Mouse (Mus musculus) neural tube, embryonic 12.5 days (tissue): ENCODE data around the gene Hspd1. TPM values are rescaled to one million over a fixed set of nuclear protein-coding genes. Genes with fewer than 3 reads are reported as not detected.

Experiments used
- ATAC-seq: fragments of 200-750 bp; cut with Nextera tagmentation; 2 replicates; pipeline ENCODE4 v1.8.0; 2017; ENCODE audit warnings: low read depth, mild to moderate bottlenecking, moderate TSS enrichment, moderate library complexity; ENCODE audit not compliant: low FRiP score
- H3K27ac ChIP-seq: fragments of 300-500 bp; sonication (generic); 2 replicates; pipeline ENCODE4 v1.5.1; 2016
- H3K27me3 ChIP-seq: fragments of 300-500 bp; sonication (generic); replicated peaks from 2 replicates; pipeline ENCODE4 v1.6.1; 2016; ENCODE audit warnings: mild to moderate bottlenecking
- H3K36me3 ChIP-seq: fragments of 300-500 bp; sonication (generic); 2 replicates; pipeline ENCODE4 v1.6.1; 2016; ENCODE audit warnings: mild to moderate bottlenecking
- H3K4me1 ChIP-seq: fragments of 300-500 bp; sonication (generic); 2 replicates; pipeline ENCODE4 v1.6.1; 2016
- H3K4me2 ChIP-seq: fragments of 300-500 bp; sonication (generic); replicated peaks from 2 replicates; pipeline ENCODE4 v1.6.1; 2016; ENCODE audit warnings: mild to moderate bottlenecking
- H3K4me3 ChIP-seq: fragments of 300-500 bp; sonication (generic); 2 replicates; pipeline ENCODE4 v1.5.1; 2016
- H3K9ac ChIP-seq: fragments of 300-500 bp; sonication (generic); 2 replicates; pipeline ENCODE4 v1.6.1; 2016; ENCODE audit warnings: mild to moderate bottlenecking
- H3K9me3 ChIP-seq: fragments of 300-500 bp; sonication (generic); 2 replicates; pipeline ENCODE4 v1.6.1; 2016; ENCODE audit warnings: mild to moderate bottlenecking
- WGBS: fragments of 180-500 bp; shearing (Covaris S2); methylation state at CpG from one replicate; pipeline ENCODE4 v1.1.7; 2016; 5-methylcytosine and 5-hydroxymethylcytosine counted together
- polyA plus RNA-seq: library from polyadenylated mRNA; unstranded; fragments of >200 nt; fragmentation: Nextera tagmentation; extraction: Ambion mirVana; gene quantifications from 2 replicates; pipeline ENCODE4 v1.2.1, GENCODE M21; 2016

The Hspd1 gene
- polyA plus RNA-seq, 1 experiment from 2014 or later: 338 TPM

DNA sequence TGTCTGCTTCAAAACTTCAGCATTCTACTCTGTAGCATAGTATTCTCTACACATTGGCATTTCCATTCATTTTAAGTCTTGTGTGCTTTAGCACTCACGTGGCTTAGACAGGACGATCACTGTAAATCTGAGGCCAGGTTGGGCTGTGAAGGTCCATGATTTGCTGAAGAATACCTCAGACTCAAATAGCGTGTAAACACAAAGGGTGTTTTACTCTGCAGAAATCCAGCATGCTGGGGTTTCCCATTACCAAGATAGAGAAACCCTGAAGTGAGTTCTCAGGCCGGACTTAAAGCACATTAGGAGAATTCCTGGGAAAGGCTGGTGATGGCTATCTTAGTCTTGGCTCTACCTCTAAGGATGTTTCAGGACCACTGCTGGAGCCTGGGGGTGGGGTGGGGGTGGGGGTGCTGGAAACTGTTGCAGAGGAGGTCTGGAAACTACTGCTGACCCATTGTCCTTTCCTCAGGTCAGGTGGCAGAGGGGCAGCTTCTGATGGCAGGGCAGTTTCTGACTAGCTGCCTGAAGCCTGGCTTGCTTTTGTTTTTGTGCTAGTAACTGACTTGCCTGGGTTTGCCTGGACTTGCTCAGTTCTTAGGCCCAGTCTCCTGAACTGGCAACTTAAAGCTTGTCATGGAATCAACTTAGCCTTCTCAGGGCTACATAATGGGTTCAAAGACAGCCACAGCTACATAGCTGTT, 21.2 kb upstream of the Hspd1 start:
- Histone ChIP-seq H3K36me3 (no peaks in the 10 kb centered on the region), H3K9ac (no peak overlapping the region), H3K27me3 (no peaks in the 10 kb centered on the region), H3K4me1 (no peaks in the 10 kb centered on the region), H3K9me3 (no peaks in the 10 kb centered on the region), H3K4me2 (no peak overlapping the region), H3K4me3 (no peak overlapping the region), H3K27ac (no peak overlapping the region)
- no peak for ATAC-seq
- 92% methylated on average over 4 of the region's 4 CpGs for WGBS

DNA sequence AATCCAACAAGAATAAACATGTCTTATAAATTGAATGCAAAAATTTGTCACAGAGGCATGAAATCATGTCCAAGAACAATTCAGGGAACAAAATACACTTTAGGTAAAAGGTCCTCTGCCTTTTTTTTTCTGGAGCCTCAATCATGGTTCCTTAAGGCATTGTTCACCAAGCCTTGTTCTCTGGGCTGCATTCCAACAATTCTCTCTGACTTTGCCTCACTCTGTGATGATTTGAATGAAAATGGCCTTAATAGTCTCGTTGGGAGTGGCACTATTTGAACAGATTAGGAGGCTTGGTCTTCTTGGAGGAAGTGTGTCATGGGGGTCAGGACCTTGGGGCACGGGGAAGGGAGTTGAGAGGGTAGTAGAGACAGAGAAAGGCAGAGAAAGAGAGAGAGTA, 20.4 kb upstream of the Hspd1 start:
- no peak for ATAC-seq

DNA sequence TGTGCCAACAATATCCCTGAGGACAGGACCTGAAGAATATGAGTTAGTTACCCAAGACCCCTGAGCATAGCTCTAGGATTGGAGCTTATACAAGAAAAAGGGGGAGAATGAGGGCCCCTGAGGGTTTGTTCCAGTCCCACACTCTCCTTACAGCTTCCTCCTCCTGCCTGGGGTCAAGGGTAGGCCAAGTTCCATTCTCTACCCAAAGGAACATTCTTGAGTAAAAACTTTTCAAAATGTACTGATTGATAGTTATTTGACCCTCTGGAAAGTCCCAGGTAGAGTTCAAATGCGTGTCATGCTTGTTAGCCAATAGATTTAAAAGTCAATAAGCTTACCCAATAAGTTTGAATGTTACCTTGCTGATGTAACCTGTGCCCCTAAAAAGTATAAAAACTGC, 19.6 kb upstream of the Hspd1 start:
- no peaks in the 10 kb centered on the region for H3K9me3 ChIP-seq
- H3K36me3 ChIP-seq: no peaks in the 10 kb centered on the region
- H3K27ac ChIP-seq: no peak overlapping the region
- no peak overlapping the region for H3K4me2 ChIP-seq
- no peak for ATAC-seq
- no peaks in the 10 kb centered on the region for H3K27me3 ChIP-seq
- no peak overlapping the region for H3K4me3 ChIP-seq
- no peak overlapping the region for H3K9ac ChIP-seq
- 86% methylated on average over 1 of the region's 1 CpGs for WGBS
- H3K4me1 ChIP-seq: no peaks in the 10 kb centered on the region

More for the DNA sequence above, 20.4 kb upstream of the Hspd1 start:
- Histone ChIP-seq H3K36me3 (no peaks in the 10 kb centered on the region), H3K9me3 (no peaks in the 10 kb centered on the region), H3K27ac (no peak overlapping the region), H3K4me1 (no peaks in the 10 kb centered on the region), H3K4me3 (no peak overlapping the region), H3K9ac (no peak overlapping the region), H3K27me3 (no peaks in the 10 kb centered on the region), H3K4me2 (no peak overlapping the region)
- WGBS: 41% methylated on average over 2 of the region's 2 CpGs

DNA sequence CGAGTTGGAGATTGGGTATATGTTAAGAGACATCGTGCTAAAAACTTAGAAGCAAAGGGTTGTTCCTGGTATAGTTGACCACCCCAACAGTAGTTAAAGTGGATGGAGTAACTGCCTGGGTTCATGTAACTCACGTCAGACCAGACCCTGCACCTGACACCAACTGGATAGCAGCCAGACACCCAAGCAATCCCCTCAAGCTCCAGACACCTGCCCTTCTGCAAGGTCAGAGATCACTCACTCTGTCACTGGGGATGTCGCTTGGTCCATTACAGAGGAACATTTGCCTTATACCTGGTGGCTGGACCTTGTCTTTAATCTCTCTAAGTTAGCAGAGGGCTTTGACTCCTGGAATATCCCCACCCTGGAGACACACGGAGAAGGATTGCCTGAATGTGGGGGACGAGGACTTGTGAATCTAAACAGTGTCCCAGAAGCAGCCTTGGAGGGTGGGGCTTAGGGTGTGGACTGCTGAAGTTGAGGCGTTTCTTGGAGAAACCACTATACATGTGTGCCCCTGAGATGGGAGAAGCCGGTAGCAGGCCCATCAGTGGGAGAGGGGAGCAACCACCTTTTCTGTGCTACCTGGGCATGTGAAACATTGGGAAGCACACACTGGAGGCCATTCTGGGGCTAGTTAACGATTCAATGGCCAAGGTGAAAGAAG, 19.0 kb upstream of the Hspd1 start:
- no peaks in the 10 kb centered on the region for H3K4me1 ChIP-seq
- no peaks in the 10 kb centered on the region for H3K9me3 ChIP-seq
- ATAC-seq: no peak
- no peaks in the 10 kb centered on the region for H3K36me3 ChIP-seq
- H3K4me2 ChIP-seq: no peak overlapping the region
- H3K9ac ChIP-seq: no peak overlapping the region
- no peak overlapping the region for H3K27ac ChIP-seq
- H3K4me3 ChIP-seq: no peak overlapping the region
- 88% methylated on average over 9 of the region's 9 CpGs for WGBS
- H3K27me3 ChIP-seq: no peaks in the 10 kb centered on the region

DNA sequence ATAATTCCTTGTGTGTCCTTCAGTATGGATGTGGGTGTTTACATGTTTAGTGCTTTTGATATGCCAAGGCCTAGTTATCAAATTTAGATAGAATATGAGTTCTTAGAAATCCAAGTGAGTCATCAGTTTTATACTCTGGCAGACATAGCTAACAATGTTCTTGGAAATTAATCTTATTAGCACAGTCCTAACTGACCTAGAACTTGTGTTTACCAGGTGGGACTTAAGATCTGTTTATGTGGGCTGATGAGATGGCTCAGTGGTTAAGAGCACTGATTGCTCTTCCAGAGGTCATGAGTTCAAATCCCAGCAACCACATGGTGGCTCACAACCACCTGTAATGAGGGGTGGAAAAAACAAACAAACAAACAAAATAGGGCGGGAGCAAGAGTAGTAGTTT, 4.4 kb upstream of the Hspd1 start:
- H3K9ac ChIP-seq: no peak overlapping the region
- H3K27me3 ChIP-seq: no peaks in the 10 kb centered on the region
- no peak overlapping the region for H3K4me3 ChIP-seq
- H3K36me3 ChIP-seq: peaks cover 14% of the 10 kb centered on the region; the same call in 1 of the 2 replicates
- no peak for ATAC-seq
- WGBS: 74% methylated on average over 1 of the region's 1 CpGs
- H3K9me3 ChIP-seq: no peaks in the 10 kb centered on the region
- no peak overlapping the region for H3K27ac ChIP-seq
- H3K4me1 ChIP-seq: peaks cover 11% of the 10 kb centered on the region
- H3K4me2 ChIP-seq: no peak overlapping the region

DNA sequence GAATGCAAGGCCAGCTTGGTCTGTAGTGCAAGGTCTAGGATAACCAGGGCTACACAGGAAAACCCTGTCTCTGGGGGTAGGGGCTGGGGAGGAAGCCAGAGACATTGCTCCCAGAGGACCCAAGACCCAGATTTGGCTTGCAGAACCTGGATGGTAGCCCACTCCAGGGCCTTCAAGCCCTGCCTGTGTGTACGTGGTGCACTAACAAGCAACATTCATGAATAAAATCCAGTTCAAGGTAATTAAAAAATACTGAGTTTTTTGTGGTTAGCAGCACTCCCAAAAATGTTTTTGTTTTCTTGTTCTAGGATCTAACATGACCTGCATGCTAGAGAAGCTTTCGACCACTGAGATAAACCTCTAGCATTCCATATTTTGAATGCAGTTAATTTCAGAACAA, 4.0 kb upstream of the Hspd1 start:
- Histone ChIP-seq H3K9me3 (no peaks in the 10 kb centered on the region), H3K4me3 (no peak overlapping the region), H3K4me1 (peaks cover 11% of the 10 kb centered on the region), H3K4me2 (no peak overlapping the region), H3K36me3 (peaks cover 14% of the 10 kb centered on the region; the same call in 1 of the 2 replicates), H3K9ac (no peak overlapping the region), H3K27me3 (no peaks in the 10 kb centered on the region), H3K27ac (no peak overlapping the region)
- no peak for ATAC-seq
- 92% methylated on average over 2 of the region's 2 CpGs for WGBS

DNA sequence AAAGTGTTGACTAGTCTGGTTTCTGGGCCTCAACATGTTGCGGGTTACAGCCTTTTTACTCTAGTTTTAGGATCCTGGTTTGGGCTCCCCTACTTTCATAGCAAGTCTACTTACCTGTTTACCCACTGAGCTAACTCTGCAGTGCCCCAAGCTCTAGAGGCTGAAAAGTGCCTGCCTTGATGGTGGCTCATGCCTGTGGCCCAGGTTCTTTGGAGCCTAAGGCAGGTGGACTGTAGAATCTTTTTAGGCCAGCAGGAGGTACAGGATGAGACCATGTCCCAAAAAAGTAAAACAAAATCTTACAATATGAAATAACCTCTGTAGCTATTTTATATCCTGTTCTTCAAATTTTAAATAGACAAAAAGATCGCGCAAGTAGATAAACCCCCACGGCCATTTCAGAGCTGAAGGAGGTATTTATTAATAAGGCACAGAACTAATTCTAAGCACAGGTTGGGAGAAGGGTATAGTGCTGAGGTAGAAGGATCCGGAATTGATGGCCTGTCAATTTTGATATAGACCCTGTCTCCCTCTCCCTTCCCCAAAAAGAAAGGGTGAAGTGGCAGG, 1.5 kb upstream of the Hspd1 start:
- Histone ChIP-seq H3K9me3 (no peaks in the 10 kb centered on the region), H3K9ac (no peak overlapping the region), H3K4me2 (peak overlapping the region; percentile 84), H3K36me3 (peaks cover 22% of the 10 kb centered on the region; the same call in 1 of the 2 replicates), H3K4me1 (peaks cover 24% of the 10 kb centered on the region), H3K27ac (no peak overlapping the region), H3K4me3 (no peak overlapping the region), H3K27me3 (no peaks in the 10 kb centered on the region)
- WGBS: 91% methylated on average over 5 of the region's 5 CpGs
- no peak for ATAC-seq

DNA sequence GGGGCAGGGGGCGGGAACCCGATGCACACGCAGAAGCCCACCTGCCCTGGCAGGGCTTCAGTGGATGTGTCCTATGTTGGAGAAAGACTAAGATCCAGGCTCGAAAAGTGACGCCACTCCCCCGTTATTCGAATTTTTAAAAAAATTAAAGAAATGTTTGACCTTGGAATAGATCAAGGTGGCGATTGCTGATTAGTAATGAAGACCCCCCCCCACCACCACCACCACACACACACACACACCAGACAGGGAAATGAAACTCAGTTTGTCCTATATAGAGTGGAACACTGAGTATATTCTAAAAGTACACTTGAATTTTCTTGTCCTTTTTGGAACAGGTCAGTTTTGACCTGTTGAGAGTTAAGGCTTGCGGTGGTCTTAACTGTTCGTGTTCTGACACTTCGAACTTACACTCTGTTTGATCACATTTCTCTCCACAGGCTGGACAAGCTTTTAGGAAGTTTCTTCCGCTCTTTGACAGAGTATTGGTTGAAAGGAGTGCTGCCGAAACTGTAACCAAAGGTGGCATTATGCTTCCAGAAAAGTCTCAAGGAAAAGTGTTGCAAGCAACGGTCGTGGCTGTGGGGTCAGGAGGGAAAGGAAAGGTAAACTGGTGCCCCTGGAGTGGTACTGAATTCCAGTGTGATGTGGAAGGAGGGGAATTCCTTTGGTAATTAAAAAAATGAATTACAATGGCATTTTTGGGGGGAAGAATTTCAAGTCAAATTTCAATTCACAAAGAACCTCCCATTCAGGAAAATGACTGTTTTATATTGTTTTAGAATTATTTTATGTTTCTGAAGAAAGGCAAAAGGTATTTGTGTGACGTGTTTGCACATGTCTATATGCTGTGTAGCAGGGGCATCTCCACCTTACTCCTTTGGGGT, 811 bp upstream of the Hspd1 start:
- 8% methylated on average over 16 of the region's 16 CpGs for WGBS
- ATAC-seq: peak; percentile 2; the same call in 1 of the 2 replicates
- Histone ChIP-seq H3K27me3 (no peaks in the 10 kb centered on the region), H3K4me2 (peak overlapping the region; percentile 84), H3K36me3 (peaks cover 26% of the 10 kb centered on the region), H3K4me3 (peak overlapping the region; percentile 89), H3K9me3 (no peaks in the 10 kb centered on the region), H3K9ac (peak overlapping the region; percentile 93), H3K4me1 (peaks cover 24% of the 10 kb centered on the region), H3K27ac (peak overlapping the region; percentile 86)

DNA sequence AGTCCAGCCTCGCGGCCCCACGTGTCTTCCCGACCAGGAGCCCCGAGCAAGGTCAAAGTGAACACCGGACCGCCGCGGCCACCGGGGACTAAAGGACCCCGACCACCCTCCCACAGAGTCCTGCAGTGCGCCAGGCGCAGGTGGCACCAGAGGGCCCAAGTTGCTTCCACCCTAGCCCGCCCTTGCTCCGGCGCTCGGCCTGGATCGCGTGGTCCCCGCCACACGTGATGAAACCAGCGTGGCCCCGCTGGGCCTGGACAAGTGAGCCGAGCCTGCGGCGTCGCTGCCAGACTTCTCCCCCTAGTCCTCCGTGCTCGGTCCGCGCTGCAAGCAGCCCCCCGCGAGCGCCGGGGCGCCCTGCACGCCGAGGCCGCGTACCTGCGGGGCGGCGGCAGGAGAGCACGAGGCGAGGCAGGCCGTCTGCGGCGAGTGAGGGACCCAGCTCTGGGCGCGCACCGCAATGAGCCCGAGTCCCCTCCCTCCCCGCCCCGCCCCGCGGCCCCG, 590 bp downstream of the Hspd1 start:
- ATAC-seq: peak; percentile 65
- Histone ChIP-seq H3K27me3 (no peaks in the 10 kb centered on the region), H3K4me2 (peak overlapping the region; percentile 84), H3K36me3 (peaks cover 37% of the 10 kb centered on the region), H3K9ac (peak overlapping the region; percentile 93), H3K4me3 (peak overlapping the region; percentile 89), H3K27ac (peak overlapping the region; percentile 86), H3K9me3 (no peaks in the 10 kb centered on the region), H3K4me1 (peaks cover 24% of the 10 kb centered on the region)
- under 1% methylated on average over 53 of the region's 57 CpGs for WGBS

DNA sequence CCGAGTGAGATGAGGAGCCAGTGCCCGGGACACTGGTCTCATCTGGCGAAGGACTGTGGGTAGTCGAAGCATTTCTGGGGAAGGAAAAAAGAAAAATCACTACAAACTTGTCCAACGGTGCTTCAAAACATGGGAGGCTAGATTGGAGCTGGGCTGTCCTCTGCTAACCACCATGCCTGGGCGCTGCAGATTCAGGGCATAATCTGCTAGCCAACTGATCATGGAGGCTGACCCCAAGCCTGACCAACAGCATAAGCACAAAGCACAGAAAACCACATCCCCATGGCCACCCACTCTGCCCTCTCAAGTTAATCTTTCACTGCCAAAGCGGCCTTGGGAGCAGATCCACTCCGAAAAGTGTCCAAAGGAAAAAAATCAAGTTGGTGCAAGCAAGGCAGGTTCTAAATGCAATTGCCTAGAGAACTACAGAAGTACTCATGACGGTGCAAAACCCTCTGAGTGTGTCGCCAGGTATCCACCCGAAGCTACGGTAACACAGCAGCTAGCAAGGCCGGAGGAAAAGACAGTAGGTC, 1.1 kb downstream of the Hspd1 start:
- Histone ChIP-seq H3K9me3 (no peaks in the 10 kb centered on the region), H3K27me3 (no peaks in the 10 kb centered on the region), H3K4me2 (peak overlapping the region; percentile 84), H3K9ac (peak overlapping the region; percentile 93), H3K4me1 (peaks cover 24% of the 10 kb centered on the region), H3K4me3 (peak overlapping the region; percentile 89), H3K36me3 (peaks cover 39% of the 10 kb centered on the region), H3K27ac (peak overlapping the region; percentile 86; the same call in 1 of the 2 replicates)
- 1% methylated on average over 13 of the region's 13 CpGs for WGBS
- no peak for ATAC-seq

DNA sequence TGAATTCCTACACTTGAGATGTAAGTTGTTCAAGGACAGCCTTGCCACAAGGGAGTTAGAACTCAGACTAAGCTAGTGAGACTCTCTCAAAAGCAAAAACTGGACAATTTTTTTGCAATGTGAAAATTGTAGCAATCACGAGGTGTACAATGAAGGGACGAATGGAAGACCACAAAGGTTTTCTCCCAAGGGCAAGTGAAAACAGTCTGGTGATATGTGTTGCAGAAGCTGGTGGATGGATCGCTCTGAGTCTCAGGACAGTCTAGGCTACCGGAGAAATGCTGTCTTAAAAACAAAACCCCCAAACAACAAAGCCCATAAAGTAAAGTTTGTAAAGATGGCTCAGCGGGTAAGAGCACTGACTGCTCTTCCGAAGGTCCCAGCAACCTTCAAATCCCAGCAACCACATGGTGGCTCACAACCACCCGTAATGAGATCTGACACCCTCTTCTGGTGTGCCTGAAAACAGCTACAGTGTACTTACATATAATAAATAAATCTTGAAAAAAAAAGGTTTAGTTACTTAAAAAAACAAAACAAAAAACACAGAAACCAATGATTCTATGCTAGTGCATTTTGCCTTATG, 2.2 kb downstream of the Hspd1 start:
- no peaks in the 10 kb centered on the region for H3K27me3 ChIP-seq
- no peaks in the 10 kb centered on the region for H3K9me3 ChIP-seq
- H3K36me3 ChIP-seq: peaks cover 43% of the 10 kb centered on the region
- ATAC-seq: no peak
- peak overlapping the region; percentile 84 for H3K4me2 ChIP-seq
- H3K9ac ChIP-seq: no peak overlapping the region
- H3K27ac ChIP-seq: no peak overlapping the region
- H3K4me3 ChIP-seq: no peak overlapping the region
- H3K4me1 ChIP-seq: peaks cover 24% of the 10 kb centered on the region
- 55% methylated on average over 7 of the region's 7 CpGs for WGBS
